Mouse (Mus musculus): ENCODE measurements around the gene Gimap1.

Gimap1 gene

GRCm38 (mm10) chr6:48738961-48739779 is at the start of gene Gimap1:
Gene Gimap1 (plus strand): TSS chr6:48739054.
- DNase-seq: peak; percentile 86

DNA sequence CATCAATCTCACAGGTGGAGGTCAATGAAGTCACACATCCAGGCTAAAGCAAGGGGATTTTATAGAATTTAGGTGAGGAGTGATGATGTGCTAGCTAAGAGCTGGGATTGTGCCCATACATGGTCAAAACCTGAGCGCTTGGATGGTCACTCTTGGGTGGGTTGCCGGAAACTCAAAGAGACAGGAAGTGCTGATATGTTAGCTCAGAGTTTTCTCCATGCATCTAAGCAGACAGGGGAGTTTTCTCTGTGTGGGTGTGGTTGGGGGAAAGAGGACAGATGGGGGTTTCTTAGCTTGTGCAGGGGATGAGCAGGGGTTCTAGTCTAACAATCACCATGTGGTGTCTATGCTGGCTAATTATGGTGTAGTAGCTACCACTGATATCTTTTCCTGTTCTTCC is 49.5 kb upstream of the Gimap1 start:
- no peak for DNase-seq

DNA sequence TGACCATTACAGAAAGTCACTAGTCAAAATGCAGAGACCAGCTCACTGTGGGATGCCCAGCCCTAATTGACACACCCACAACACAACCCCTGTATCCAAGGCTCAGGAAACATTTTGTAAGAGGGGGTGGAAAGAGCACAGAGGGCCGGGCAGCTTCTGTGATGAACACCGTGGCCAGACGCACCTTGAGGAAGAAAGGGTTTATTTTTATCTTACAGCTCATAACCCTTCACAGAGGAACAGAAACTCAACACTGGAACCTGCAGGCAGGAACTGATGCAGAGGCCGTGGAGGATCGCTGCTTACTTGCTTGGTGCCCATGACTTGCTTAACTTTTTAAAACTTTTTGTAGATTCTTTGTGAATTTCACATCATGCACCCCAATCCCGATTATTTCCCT is 45.9 kb upstream of the Gimap1 start:
- DNase-seq: no peak

GRCm38 (mm10) chr6:48696830-48697554 is 41.9 kb upstream of the Gimap1 start:
- no peak for DNase-seq

DNA sequence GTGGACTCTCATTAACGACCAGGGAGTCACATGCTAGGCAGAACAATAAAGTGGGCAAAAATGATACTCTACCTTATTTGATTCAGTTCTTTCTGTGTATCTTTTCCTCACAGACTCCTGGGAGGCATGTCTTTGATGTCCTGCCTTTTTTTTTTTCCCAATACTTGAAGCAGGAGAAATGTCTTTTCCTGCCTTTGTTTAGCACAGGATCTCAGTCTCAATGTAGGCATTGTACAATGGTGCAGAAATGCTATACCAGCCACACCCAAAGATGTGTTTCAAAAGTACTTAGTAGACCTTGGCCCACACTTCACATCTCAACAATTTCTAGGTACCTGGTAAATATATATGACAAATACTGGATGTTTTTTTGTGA is 41.3 kb upstream of the Gimap1 start:
- no peak for DNase-seq

- DNase-seq: no peak
These were observed 40.6 kb upstream of the Gimap1 start for GRCm38 (mm10) chr6:48698066-48698856.

DNA sequence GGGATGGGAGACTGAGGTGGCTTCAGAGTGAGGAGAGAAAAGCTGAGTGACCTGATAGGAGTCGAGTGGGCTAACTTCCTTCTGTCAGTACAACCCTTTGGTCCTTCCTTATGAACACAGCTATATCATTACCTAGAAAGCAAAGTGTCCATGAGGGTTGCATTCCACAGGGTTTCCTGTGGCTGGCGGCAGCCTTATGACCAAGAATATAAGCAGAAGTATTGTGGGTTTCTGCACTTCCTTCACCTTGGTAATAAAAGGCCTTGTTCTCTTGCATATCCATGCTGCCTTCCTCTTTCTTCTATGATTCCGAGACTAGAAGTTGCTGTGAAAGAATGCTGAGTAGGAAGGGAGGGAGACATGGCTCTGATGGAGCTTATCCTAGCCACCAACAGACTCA is 40.0 kb upstream of the Gimap1 start:
- no peak for DNase-seq

DNA sequence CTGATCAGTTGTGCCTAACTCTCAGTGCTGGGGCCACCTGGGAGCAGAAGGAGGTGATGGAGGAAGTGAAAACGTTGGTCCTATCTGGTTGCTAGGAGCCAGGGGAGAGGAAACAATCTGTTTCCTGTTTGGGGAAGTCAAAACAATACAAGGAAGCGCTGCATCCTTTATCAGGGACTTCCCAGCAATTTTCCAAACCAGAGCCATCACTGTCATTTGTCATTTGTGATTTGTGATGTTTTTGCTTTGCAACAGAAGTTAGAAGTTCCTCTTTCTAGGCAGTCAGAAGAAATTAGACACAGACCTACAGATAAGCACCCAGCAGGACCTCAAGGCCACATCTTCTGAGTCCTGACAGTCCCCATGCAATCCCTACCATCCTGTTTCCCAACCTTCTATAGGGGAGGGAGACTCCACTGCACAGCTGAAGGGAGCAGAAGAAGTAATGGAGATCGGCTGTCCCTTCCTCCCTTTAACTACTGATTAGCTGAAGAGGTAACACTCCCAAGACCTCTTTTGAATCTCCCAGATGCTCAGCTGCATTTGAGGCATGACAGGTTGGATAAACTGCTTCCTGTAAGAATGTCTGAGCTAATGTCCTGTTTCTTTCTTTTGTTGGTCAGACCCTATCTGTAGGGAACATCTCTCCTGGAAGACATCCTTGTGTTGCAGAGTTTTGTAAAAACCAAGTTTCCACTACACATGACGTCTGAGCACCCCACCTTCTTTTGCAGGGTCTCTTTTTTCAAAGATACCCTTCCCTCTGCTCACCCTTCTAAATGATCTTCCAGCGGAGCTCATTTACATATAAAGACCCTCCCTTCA is 38.4 kb upstream of the Gimap1 start:
- DNase-seq: no peak

GRCm38 (mm10) chr6:48702146-48702545 is 36.7 kb upstream of the Gimap1 start:
- DNase-seq: no peak

- no peak for DNase-seq
These were observed 36.3 kb upstream of the Gimap1 start for GRCm38 (mm10) chr6:48702601-48703000.

- DNase-seq: no peak
These were observed 34.7 kb upstream of the Gimap1 start for GRCm38 (mm10) chr6:48704146-48704545.

DNA sequence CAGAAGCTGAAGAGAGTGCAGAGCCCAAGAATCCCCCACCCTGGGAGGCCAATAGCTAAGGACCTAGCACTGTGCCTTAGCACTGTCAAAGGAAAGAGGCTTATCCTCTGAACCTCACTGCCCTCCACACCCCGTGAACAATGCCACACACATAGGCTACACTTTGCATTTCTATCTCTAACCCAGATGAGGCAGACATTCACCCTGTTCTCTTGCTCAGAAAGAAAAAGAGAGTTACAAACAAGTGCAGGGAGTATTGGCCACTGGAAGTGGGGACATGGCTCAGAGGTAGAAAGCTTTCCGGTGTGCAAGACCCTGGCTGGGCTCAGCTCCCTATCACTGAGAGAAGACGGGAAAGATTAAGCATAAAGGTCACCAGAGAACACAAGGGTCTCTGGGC is 32.7 kb upstream of the Gimap1 start:
- DNase-seq: no peak

- DNase-seq: peak; percentile 83
These were observed 20.4 kb upstream of the Gimap1 start, which contains the start of the genes Gm28053 and Gimap7 for GRCm38 (mm10) chr6:48718455-48718854. Gene Gm28053 (plus strand): TSS chr6:48718607. Gene Gimap7 (plus strand): TSS chr6:48718621.

GRCm38 (mm10) chr6:48720326-48720725 is 18.5 kb upstream of the Gimap1 start:
- no peak for DNase-seq

- no peak for DNase-seq
These were observed 15.4 kb upstream of the Gimap1 start for GRCm38 (mm10) chr6:48723468-48723867.

- no peak for DNase-seq
These were observed 13.4 kb upstream of the Gimap1 start for GRCm38 (mm10) chr6:48725476-48725875.

- no peak for DNase-seq
These were observed 11.1 kb upstream of the Gimap1 start for GRCm38 (mm10) chr6:48727761-48728160.

- DNase-seq: peak; percentile 80
These were observed 6.0 kb upstream of the Gimap1 start for GRCm38 (mm10) chr6:48732864-48733304.

DNA sequence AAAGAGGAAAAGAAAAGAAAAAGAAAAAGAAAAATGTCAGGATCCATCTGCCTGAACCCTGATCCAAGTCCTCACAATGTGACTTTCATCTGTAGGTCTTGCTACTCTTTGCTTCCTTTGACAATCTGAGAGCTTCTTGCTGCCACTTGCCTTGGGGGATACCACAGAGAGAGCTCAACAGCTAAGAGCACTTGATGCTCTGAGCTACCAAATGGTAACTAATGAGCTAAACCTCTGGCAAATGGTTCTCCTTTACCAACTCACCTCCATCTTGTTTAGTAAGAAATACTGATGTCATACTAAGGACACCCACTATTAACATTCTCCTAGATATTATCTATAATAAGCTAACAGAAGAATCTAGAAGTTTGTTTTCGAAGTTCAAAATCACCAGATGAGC is 5.2 kb upstream of the Gimap1 start:
- DNase-seq: no peak

DNA sequence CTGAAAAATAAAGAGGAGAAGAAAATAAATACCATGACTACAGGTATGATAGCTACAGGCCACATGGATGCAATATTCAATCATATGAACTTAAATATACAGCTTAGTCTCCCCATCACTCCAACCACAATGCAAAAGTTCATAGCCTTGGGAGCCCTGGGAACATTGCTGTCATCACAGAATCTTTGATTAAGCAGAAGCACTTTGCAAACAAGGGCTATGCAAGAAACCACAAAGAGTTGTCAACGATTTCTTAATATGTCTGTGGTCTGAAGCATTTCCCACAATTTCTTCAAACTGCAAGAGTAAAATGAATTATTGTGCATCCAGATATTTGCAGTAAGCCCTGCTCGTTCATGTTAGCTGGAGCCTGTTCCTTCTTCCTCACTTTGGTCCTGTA is 1.8 kb upstream of the Gimap1 start:
- no peak for DNase-seq

- no peak for DNase-seq
These were observed 1.2 kb upstream of the Gimap1 start for GRCm38 (mm10) chr6:48737688-48738087.

DNA sequence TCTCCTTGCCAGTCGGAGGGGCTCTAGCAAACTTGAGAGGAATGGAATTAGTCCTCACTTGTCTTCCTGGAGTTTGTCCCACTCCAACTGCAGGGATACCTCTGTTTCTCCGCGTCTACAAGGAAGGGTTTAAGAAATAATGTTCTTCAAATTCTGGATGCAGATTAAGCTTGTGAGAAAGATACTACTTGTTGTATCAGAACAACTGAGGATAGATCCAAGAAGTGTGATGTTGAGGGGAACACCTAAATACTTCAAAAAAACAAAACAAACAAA is 864 bp downstream of the Gimap1 start:
- DNase-seq: no peak

All from thymus, postnatal 25 days (tissue).